Mouse (Mus musculus) 3134 (cell line): ENCODE measurements around the gene Tmtc1.

Experiments
- DNase-seq: peaks from one replicate; pipeline ENCODE4 v3.0.0-alpha.2; 2011; ENCODE audit warnings: low spot score; ENCODE audit not compliant: insufficient read length; ENCODE audit errors: extremely low read depth

The Tmtc1 gene

DNA sequence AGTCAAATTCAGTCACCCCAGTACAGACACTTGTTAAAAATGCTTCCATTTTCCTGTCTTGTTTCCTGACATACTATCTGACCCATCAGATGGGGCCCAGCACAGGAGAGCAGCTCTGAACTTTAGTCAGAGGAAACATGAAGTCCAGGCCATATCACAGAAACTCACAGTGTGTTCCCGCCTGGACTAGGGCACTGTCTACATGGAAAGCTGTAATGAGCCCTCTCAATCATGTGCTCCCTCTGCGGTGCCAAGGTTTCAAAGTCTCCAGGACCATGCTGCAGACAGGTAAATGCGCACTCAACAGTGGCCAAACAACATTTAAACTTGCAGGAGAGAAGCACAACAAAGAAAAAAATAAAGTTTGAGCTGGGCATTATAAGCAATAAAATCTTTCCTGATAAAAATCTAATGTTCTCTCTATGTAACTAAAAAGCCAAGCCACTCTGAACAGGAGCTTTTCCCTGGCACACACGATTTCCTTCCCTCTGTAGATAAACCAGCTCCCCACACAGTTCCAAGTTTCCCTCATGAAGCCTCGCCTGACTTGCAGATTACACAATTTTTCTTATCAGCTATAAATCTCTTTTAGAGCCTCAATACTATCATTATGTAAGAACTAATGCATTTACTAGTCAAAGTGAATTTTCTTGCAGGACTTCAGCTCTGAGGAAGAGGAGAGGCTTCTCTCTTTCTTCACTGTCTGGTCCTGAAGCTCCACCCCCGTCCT lies 250.1 kb downstream of the Tmtc1 start:
- DNase-seq, result no peak

DNA sequence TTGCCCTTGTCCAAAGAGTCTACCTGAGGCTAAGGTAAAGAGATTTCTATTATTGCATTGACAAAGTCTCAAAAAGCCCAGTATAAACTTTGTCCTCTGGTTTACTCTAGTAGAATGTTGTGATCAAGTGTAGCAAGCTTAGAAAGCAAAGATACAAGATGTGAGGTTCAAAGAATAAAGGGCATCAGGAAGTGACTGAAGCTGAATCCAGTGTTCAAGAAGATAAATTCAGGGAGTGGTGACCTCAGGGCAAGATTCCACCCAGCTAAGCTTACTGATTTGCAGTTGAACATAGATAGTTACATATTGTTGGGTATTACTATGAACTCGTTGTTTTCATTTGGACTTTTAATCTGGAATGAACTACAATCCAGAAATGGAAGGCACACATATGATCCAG lies 258.5 kb downstream of the Tmtc1 start:
- DNase-seq, result no peak
